Mouse (Mus musculus): ENCODE data around the gene Srpr. TPM values are rescaled to one million over a fixed set of nuclear protein-coding genes. Genes with fewer than 3 reads are reported as not detected.

Gene Srpr
- 86.4 and 91.2 TPM in 2 replicates for polyA plus RNA-seq (2016; fragmentation: Nextera tagmentation; extraction: Ambion mirVana)

DNA sequence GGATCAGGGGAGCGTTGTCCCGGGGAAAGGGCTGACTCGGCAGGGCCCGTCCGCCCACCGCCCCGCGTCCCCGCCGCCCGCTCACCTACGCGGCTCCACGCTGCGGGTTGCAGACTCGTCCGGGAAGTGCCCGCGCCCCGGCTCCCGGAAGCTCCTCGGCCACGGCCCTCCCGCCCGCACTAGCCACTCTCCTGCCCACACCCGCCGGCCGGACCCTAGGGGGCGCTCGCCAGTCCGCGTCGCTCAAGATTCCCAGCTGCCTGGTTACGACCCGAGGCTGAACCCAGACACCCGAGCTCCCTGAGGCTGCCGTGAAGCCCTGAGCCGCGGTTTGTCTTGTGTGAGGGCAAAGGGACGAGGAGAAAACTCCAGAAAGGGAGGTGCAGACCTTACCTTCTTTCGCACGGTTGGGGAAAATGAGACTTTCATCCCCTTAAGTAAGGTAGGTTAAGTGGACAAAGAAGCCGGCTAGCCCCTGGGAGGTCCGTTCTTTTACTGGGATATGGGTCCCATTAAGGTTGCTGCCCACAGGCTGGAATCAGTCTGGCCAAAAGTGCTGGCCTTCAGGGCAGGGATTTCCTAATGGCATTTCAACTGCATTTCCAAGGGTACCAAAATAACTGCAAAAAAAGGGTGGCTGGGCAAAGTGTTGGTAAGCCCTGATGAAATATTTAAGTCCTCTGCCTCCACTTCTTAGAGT, at the start of gene Srpr, which contains the start of gene Tirap:
Gene Srpr (plus strand): TSS at position 404 of the 700 bp plus-strand sequence.
Gene Tirap (minus strand): TSS at position 520 of the 700 bp plus-strand sequence.
- H3K27ac ChIP-seq (replicated peaks), result peak within 1 kb of the TSS; percentile 52; the same call in 1 of the 2 replicates
- peak within 1 kb of the TSS; percentile 72 for H3K9ac ChIP-seq (replicated peaks)
- no peaks in the 10 kb centered on the region for H3K9me3 ChIP-seq
- H3K27me3 ChIP-seq, result no peaks in the 10 kb centered on the region
- peak; percentile 94 for ATAC-seq (ENCODE audit: low FRiP score, low read depth)
- peaks cover 6% of the 10 kb centered on the region for H3K36me3 ChIP-seq
- under 1% methylated on average over 33 of the region's 44 CpGs for WGBS
- peak within 1 kb of the TSS; percentile 71 for H3K4me3 ChIP-seq
- peaks cover 17% of the 10 kb centered on the region for H3K4me1 ChIP-seq
- H3K4me2 ChIP-seq (replicated peaks), result peak within 1 kb of the TSS; percentile 77

DNA sequence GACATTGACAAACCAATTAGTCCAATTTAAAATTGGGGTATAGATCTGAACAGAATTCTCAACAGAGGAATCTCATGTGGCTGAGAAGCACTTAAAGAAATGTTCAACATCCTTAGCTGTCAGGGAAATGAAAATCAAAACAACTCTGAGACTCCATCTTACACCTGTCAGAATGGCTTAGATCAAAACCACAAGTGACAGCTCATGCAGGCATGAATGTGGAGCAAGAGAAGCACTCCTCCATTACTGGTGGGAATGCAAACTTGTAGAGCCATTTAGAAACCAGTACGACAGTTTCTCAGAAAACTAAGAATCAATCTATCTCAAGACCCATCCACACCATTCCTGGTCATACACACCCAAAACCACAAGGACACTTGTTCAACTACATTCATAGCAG, 47.1 kb upstream of the Srpr start:
- 0 out of 2 replicates have a peak, but pooled peaks cover 9% of the 10 kb centered on the region for H3K36me3 ChIP-seq
- 94% methylated on average over 1 of the region's 1 CpGs for WGBS
- H3K27ac ChIP-seq (replicated peaks), result no peak overlapping the region
- no peaks in the 10 kb centered on the region for H3K27me3 ChIP-seq
- no peak overlapping the region for H3K4me3 ChIP-seq
- no peaks in the 10 kb centered on the region for H3K9me3 ChIP-seq
- no peak overlapping the region for H3K4me2 ChIP-seq (replicated peaks)
- no peak overlapping the region for H3K9ac ChIP-seq (replicated peaks)
- no peaks in the 10 kb centered on the region for H3K4me1 ChIP-seq
- no peak for ATAC-seq (ENCODE audit: low FRiP score, low read depth)

DNA sequence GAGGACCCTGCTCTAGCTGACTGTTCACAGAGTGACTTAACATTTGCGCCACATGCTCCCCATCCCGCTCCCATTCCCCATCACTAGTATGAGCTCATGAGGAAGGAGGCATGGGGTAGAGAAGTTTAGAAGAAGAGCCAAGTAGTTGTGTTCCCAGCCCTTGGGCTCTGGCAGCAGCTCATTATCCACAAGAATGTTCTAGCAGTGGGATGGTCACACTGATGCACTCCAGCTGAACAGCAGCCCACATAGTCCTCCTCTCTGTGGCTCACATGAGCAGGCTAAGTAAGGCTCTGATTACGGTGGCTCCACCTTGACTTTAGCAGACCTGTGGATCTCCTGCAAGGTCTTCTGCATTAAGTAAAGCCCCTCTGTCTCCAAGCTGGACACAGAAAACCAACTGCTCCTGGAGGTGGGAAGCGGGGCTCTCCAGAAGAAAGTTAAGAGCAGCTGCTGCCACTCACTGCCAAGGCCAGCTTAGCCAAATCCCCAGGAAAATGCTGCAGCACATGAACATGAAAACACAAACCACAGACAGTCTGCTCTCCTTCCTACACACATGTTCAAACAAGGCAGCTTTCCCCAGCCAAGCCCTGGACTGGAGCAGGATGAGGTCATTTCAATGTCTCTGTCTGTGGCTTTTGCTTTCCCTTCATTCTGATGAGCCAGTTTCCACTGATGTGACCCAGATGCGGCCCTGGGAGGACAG, 43.8 kb upstream of the Srpr start:
- 91% methylated on average over 5 of the region's 5 CpGs for WGBS
- no peak overlapping the region for H3K9ac ChIP-seq (replicated peaks)
- H3K4me1 ChIP-seq, result no peaks in the 10 kb centered on the region
- H3K27ac ChIP-seq (replicated peaks), result no peak overlapping the region
- 0 out of 2 replicates have a peak, but pooled peaks cover 9% of the 10 kb centered on the region for H3K36me3 ChIP-seq
- H3K27me3 ChIP-seq, result no peaks in the 10 kb centered on the region
- H3K4me2 ChIP-seq (replicated peaks), result no peak overlapping the region
- no peaks in the 10 kb centered on the region for H3K9me3 ChIP-seq
- ATAC-seq (ENCODE audit: low FRiP score, low read depth), result no peak
- H3K4me3 ChIP-seq, result no peak overlapping the region

DNA sequence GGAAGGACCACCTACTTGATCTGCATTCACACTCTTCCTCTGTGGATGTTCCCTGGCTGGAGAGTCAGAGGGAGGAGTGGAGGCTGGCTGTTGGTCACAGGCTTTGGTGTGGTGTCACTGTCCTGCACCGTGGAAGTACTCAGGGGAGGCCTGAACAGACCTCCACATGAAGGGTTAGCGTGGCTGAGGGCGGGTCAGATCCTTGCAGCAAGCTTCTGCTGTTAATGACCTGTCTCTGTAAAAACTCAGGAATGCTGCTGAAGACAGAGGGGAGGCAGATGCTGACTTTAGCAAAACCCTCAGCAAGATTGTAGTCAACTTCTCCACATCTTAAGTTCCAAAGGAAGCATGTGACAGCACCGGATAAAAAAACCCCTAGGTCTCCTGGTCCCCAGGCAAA, 43.1 kb upstream of the Srpr start:
- H3K4me1 ChIP-seq, result no peaks in the 10 kb centered on the region
- no peak for ATAC-seq (ENCODE audit: low FRiP score, low read depth)
- no peak overlapping the region for H3K4me3 ChIP-seq
- H3K9me3 ChIP-seq, result no peaks in the 10 kb centered on the region
- 94% methylated on average over 4 of the region's 4 CpGs for WGBS
- no peak overlapping the region for H3K4me2 ChIP-seq (replicated peaks)
- H3K9ac ChIP-seq (replicated peaks), result no peak overlapping the region
- no peak overlapping the region for H3K27ac ChIP-seq (replicated peaks)
- no peaks in the 10 kb centered on the region for H3K27me3 ChIP-seq
- 0 out of 2 replicates have a peak, but pooled peaks cover 9% of the 10 kb centered on the region for H3K36me3 ChIP-seq

DNA sequence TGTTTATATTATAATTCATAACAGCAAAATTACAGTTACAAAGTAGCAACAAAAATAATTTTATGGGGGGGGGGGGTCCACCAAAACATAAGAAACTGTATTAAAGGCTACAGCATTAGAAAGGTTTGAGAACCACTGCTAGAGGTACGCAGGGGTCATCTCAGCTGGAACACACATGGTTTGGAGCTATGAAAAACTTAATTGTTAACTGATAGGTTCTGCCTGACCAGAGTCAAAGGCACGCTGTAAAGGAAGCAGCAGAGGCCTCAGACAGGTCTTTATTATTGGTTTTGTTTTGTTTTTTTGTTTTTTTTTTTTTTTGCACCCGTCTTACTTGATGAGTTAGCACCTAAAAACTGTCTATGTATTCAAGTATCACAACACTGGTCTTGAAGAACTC, 41.5 kb upstream of the Srpr start:
- no peak overlapping the region for H3K9ac ChIP-seq (replicated peaks)
- 86% methylated on average over 3 of the region's 3 CpGs for WGBS
- ATAC-seq (ENCODE audit: low FRiP score, low read depth), result no peak
- H3K36me3 ChIP-seq, result peaks cover 16% of the 10 kb centered on the region; the same call in 1 of the 2 replicates
- no peak overlapping the region for H3K4me3 ChIP-seq
- no peaks in the 10 kb centered on the region for H3K27me3 ChIP-seq
- no peaks in the 10 kb centered on the region for H3K9me3 ChIP-seq
- no peaks in the 10 kb centered on the region for H3K4me1 ChIP-seq
- no peak overlapping the region for H3K4me2 ChIP-seq (replicated peaks)
- no peak overlapping the region for H3K27ac ChIP-seq (replicated peaks)

DNA sequence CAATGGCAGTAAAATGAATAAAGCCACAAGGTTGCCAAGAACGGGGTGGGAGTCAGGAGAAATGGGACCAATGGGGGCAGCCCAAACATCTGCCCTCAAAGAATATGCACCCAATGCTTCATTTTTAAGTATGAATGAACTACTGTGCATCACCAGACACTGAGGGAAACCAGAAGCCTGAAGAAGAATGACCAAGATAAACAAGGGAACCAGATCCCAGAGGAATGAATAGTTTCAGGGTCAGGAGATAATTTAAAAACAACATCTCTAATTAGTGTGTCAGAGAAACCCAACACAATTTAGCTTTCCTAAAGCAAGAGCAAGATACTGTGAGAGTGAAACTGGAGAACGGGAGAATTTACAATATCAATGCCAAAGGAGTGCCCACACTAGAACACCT, 39.3 kb upstream of the Srpr start:
- no peaks in the 10 kb centered on the region for H3K4me1 ChIP-seq
- H3K36me3 ChIP-seq, result peaks cover 16% of the 10 kb centered on the region; the same call in 1 of the 2 replicates
- no peaks in the 10 kb centered on the region for H3K27me3 ChIP-seq
- no peak overlapping the region for H3K27ac ChIP-seq (replicated peaks)
- H3K9ac ChIP-seq (replicated peaks), result no peak overlapping the region
- no peak overlapping the region for H3K4me2 ChIP-seq (replicated peaks)
- no peak for ATAC-seq (ENCODE audit: low FRiP score, low read depth)
- no peaks in the 10 kb centered on the region for H3K9me3 ChIP-seq
- 79% methylated on average over 2 of the region's 2 CpGs for WGBS
- H3K4me3 ChIP-seq, result no peak overlapping the region

DNA sequence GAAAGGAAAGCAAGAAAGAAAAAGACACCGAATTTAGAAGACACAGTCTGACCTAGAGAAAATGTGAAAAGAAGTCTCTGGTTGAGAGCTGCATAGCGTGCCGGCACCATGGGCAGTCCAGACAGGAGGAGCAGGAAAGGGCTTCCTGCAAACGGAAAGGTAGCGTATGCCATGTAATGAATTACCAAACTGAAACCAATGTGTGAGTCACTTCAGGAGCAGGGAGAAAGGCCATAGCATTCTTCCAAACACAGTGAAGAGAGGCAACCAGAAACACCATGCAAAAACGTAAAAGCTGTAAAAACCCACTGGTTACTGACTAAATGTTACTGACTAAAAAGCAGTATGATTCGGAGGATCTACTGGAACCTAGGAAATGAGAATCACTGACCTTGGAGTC, 38.3 kb upstream of the Srpr start:
- peaks cover 4% of the 10 kb centered on the region for H3K4me1 ChIP-seq
- ATAC-seq (ENCODE audit: low FRiP score, low read depth), result no peak
- no peak overlapping the region for H3K27ac ChIP-seq (replicated peaks)
- no peaks in the 10 kb centered on the region for H3K9me3 ChIP-seq
- H3K4me3 ChIP-seq, result no peak overlapping the region
- WGBS, result 89% methylated on average over 7 of the region's 7 CpGs
- H3K36me3 ChIP-seq, result peaks cover 10% of the 10 kb centered on the region; the same call in 1 of the 2 replicates
- H3K9ac ChIP-seq (replicated peaks), result no peak overlapping the region
- no peak overlapping the region for H3K4me2 ChIP-seq (replicated peaks)
- no peaks in the 10 kb centered on the region for H3K27me3 ChIP-seq

DNA sequence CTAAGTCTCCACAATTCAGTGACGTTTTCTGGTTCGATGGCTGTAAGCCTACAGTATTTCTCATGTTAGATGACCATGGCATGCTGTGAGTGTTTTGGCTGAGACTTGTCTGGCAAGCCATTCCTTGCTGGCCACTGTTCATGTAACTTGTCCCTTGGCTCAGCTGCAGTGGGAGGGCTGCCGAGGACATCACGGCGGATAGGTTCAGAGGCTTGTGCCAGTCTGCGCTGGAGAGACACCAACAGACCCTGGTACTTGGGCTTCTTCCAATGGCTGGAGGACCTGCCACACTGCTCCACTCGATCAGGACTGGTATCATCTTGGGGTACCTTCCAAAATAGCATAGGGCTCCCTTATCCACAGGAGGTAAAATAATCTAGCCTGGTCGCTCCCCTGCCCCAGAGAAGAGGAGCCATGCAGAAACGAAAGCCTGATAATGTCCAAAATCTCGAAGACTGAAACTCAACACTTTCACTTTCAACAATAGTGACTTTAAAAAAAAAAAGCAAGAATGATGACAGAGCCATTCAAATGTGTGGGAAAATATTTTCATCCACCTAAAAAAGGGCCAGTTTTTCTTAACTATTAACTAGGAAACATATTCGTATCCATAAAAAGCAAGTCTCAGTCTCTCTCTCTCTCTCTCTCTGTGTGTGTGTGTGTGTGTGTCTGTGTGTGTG, 36.8 kb upstream of the Srpr start:
- Histone ChIP-seq H3K27me3 (no peaks in the 10 kb centered on the region), H3K4me3 (no peak overlapping the region), H3K27ac (replicated peaks) (no peak overlapping the region), H3K9me3 (no peaks in the 10 kb centered on the region), H3K4me1 (peaks cover 18% of the 10 kb centered on the region), H3K4me2 (replicated peaks) (no peak overlapping the region), H3K36me3 (peaks cover 8% of the 10 kb centered on the region; the same call in 1 of the 2 replicates), H3K9ac (replicated peaks) (no peak overlapping the region)
- ATAC-seq (ENCODE audit: low FRiP score, low read depth), result no peak
- 92% methylated on average over 11 of the region's 11 CpGs for whole genome bisulfite sequencing

DNA sequence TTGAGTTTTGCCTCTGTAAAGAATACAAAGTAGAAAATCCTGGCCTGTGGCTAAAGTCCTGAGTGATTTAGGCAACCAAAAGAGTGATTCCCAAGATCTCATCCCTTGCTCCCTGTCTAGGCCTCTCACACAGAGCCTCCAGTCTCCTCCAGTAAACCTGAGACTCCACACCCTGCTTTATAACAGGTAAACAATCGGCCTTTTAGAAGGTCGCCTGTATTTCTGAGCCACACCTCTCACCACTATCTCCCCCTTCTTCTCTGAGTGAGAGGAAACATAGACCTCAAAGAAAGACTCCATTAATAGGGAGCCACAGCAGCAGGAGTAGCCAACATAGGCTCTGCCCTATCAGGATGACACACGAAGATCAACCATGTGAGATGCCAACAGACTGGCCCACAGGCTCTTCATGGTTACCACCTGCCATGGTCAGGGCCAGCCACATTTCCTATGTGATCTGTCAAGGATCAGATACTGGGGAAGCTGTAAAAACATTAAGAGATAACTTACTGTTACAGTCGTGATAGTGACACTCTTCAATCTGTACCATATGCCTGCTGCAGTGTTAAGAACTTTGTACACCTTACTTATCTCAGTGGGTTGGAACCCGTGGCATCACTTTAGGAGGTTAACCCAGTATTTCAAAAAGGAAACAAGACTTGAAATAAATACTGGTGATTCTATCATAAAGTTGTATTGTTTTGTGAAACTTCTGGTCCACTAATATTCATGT, 35.7 kb upstream of the Srpr start:
- H3K27me3 ChIP-seq, result no peaks in the 10 kb centered on the region

DNA sequence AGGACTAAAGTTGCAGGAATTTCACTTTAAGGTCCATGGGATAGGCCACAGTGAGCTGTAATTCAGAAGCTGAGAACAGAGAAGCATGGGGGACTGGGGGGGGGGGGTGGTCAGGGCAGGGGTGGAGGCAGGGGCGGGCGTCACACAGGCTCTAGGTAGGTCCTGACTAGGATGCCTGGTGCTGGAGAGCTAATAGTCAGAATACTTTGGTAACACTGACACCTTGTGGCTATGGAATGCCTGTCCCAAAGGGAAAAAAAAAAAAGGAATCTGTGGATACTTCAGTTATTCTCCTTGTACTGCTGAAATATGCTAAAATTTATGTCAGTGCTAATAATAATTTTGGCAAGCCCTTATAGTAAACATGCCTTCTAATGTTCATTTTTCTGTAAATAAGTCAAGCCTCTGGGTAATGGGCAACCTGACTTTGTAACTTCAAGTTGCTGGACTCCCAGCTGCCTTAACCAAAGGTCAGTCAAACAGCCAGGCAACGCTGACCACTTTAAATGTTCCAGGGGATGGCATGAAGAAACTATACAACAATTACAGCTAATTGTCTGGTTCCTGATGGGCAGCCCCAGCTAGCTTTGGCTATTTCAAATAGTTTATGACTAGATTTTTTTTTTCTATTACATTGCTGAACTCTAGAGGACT, 33.7 kb upstream of the Srpr start:
- no peak overlapping the region for H3K9ac ChIP-seq (replicated peaks)
- H3K27me3 ChIP-seq, result no peaks in the 10 kb centered on the region
- no peaks in the 10 kb centered on the region for H3K9me3 ChIP-seq
- H3K27ac ChIP-seq (replicated peaks), result peak overlapping the region; percentile 63
- no peak overlapping the region for H3K4me3 ChIP-seq
- ATAC-seq (ENCODE audit: low FRiP score, low read depth), result peak; percentile 60
- H3K36me3 ChIP-seq, result peaks cover 21% of the 10 kb centered on the region
- peaks cover 19% of the 10 kb centered on the region for H3K4me1 ChIP-seq
- WGBS, result 32% methylated on average over 3 of the region's 3 CpGs
- H3K4me2 ChIP-seq (replicated peaks), result no peak overlapping the region

More for the DNA sequence above, 35.7 kb upstream of the Srpr start:
- no peak overlapping the region for H3K27ac ChIP-seq (replicated peaks)
- peaks cover 8% of the 10 kb centered on the region; the same call in 1 of the 2 replicates for H3K36me3 ChIP-seq
- no peak overlapping the region for H3K9ac ChIP-seq (replicated peaks)
- H3K9me3 ChIP-seq, result no peaks in the 10 kb centered on the region
- no peak overlapping the region for H3K4me3 ChIP-seq
- no peak overlapping the region for H3K4me2 ChIP-seq (replicated peaks)
- ATAC-seq (ENCODE audit: low FRiP score, low read depth), result no peak
- 84% methylated on average over 5 of the region's 5 CpGs for WGBS
- peaks cover 19% of the 10 kb centered on the region for H3K4me1 ChIP-seq
